Mouse (Mus musculus) adrenal gland, adult 10 weeks (tissue): ENCODE measurements around the gene Chmp2b. TPM values are rescaled to one million over a fixed set of nuclear protein-coding genes. Genes with fewer than 3 reads are reported as not detected.

Source experiments
- polyA plus RNA-seq: library from polyadenylated mRNA; stranded (reverse); fragments of 350-450 nt; fragmentation: Illumina TruSeq; extraction: RNeasy Lipid Tissue Mini Kit (QIAGEN cat#74804); gene quantifications from one replicate; pipeline ENCODE4 v1.2.3, GENCODE M21; 2014; ENCODE audit warnings: low read depth, low replicate concordance

Gene Chmp2b
- polyA plus RNA-seq, result 204 TPM

GRCm38 (mm10) chr16:65561963-65562863 is at the start of gene Chmp2b:
TSS of gene Chmp2b (minus strand) at chr16:65562726.

GRCm38 (mm10) chr16:65520211-65520610 is 42.3 kb downstream of the Chmp2b start, which contains the start of gene Pou1f1:
TSS of gene Pou1f1 (plus strand) at chr16:65520511.

Other genes with a start within 250 kb of the Chmp2b start
- gene Pou1f1, start 42.2 kb downstream of the Chmp2b start, polyA plus RNA-seq, result not detected